Mouse (Mus musculus): ENCODE measurements at regions not wholly inside any gene's neighbourhood (a gene's known extent, or its start where the extent isn't known, plus 50 kb on each side); places are given as distances from the start of the nearest gene placed in this dataset.
A peak's percentile ranks its signal among the peaks of the same experiment; 100 is the strongest.

DNA sequence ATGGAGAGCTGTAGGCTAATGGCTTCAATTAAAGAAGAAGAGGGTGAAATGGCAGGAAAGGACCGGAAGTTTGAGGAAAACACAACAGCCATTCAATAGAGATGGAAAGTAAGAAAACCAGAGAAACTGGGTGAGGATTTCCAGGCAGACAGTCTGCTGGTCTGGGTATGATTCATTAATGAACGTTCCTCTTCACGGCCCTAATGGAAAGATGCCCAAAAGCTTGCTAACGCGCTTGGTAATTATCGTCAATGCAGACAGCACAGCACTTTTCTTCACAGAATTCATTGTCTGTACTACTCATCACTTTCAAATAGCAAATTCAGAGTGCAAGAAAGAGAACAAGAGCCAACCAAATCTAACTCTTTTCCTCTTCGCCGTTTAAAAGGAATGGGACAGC lies 60.3 kb downstream of the Ing2 start:
- Histone ChIP-seq H3K27ac (ENCODE audit: insufficient read depth, low read depth, low read length, poor library complexity, severe bottlenecking) (no peak overlapping the region), H3K9me3 (ENCODE audit: control insufficient read depth, insufficient read depth, low read depth, low read length) (no peaks in the 10 kb centered on the region), H3K9ac (ENCODE audit: insufficient read depth, low read depth, low read length, poor library complexity, severe bottlenecking) (no peak overlapping the region), H3K36me3 (ENCODE audit: control insufficient read depth, insufficient read depth, low read length, poor library complexity, severe bottlenecking) (no peaks in the 10 kb centered on the region), H3K4me1 (ENCODE audit: control insufficient read depth in 2 of 2, insufficient read depth in 2 of 2, low read length in 2 of 2, poor library complexity in 1 of 2) (no peaks in the 10 kb centered on the region), H3K4me3 (ENCODE audit: insufficient read depth in 1 of 2, low read depth in 1 of 2, low read length in 2 of 2, poor library complexity in 1 of 2, severe bottlenecking in 1 of 2) (no peak overlapping the region)
- DNase-seq (ENCODE audit: low read depth, low spot score) = no peak
- TF ChIP-seq MAFK (IDR thresholded peaks at IDR 0.05; ENCODE audit: insufficient read depth, low read depth, low read length) (no peak), HCFC1 (IDR thresholded peaks at IDR 0.05; ENCODE audit: borderline replicate concordance, insufficient read depth, low read length) (no peak)
- in situ Hi-C loops (cut with MboI; ENCODE audit: low sequenced_read_pairs in 2 of 2, unreplicated experiment in 2 of 2) = no loop called here

- H3K36me3 ChIP-seq (ENCODE audit: control insufficient read depth, insufficient read depth, low read length, poor library complexity, severe bottlenecking) = no peaks in the 10 kb centered on the region
- H3K4me3 ChIP-seq (ENCODE audit: insufficient read depth in 1 of 2, low read depth in 1 of 2, low read length in 2 of 2, poor library complexity in 1 of 2, severe bottlenecking in 1 of 2) = no peak overlapping the region
- no peak for TF ChIP-seq HCFC1 (IDR thresholded peaks at IDR 0.05; ENCODE audit: borderline replicate concordance, insufficient read depth, low read length)
- TF ChIP-seq ZNF384 (IDR thresholded peaks at IDR 0.05; ENCODE audit: low read depth, low read length) = peak; percentile 63; the same call in 1 of the 2 replicates
- in situ Hi-C loops (cut with MboI; ENCODE audit: low sequenced_read_pairs in 2 of 2, unreplicated experiment in 2 of 2) = no loop called here
- no peak overlapping the region for H3K27ac ChIP-seq (ENCODE audit: insufficient read depth, low read depth, low read length, poor library complexity, severe bottlenecking)
- H3K9ac ChIP-seq (ENCODE audit: insufficient read depth, low read depth, low read length, poor library complexity, severe bottlenecking) = no peak overlapping the region
- H3K9me3 ChIP-seq (ENCODE audit: control insufficient read depth, insufficient read depth, low read depth, low read length) = no peaks in the 10 kb centered on the region
- DNase-seq (ENCODE audit: low read depth, low spot score) = no peak
- no peaks in the 10 kb centered on the region for H3K4me1 ChIP-seq (ENCODE audit: control insufficient read depth in 2 of 2, insufficient read depth in 2 of 2, low read length in 2 of 2, poor library complexity in 1 of 2)
These were observed 63.5 kb downstream of the Ing2 start for GRCm38 (mm10) chr8:47611773-47612433.

DNA sequence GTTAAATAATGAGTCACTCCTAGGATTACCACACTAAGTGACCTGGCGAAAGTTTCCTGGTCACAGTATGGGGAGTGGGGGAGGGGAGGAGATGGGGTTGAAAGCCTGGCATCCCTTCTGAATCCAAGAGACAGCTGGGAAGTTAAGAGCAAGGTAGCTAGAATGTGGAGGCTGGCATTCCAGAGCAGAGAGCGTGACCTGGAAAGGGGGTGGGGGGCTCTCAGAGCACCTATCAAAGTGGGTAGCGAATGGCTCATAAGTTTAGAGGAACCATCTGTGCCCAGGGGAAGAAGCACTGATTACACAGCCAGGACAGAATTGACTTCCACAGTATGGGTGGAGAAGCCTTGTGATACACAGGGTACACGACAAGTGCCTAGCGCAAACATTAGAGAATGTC lies 65.4 kb downstream of the Ing2 start:
- in situ Hi-C loops (cut with MboI; ENCODE audit: low sequenced_read_pairs in 2 of 2, unreplicated experiment in 2 of 2) = no loop called here
- Histone ChIP-seq H3K36me3 (ENCODE audit: control insufficient read depth, insufficient read depth, low read length, poor library complexity, severe bottlenecking) (no peaks in the 10 kb centered on the region), H3K27ac (ENCODE audit: insufficient read depth, low read depth, low read length, poor library complexity, severe bottlenecking) (no peak overlapping the region), H3K4me3 (ENCODE audit: insufficient read depth in 1 of 2, low read depth in 1 of 2, low read length in 2 of 2, poor library complexity in 1 of 2, severe bottlenecking in 1 of 2) (no peak overlapping the region), H3K9me3 (ENCODE audit: control insufficient read depth, insufficient read depth, low read depth, low read length) (no peaks in the 10 kb centered on the region), H3K9ac (ENCODE audit: insufficient read depth, low read depth, low read length, poor library complexity, severe bottlenecking) (no peak overlapping the region), H3K4me1 (ENCODE audit: control insufficient read depth in 2 of 2, insufficient read depth in 2 of 2, low read length in 2 of 2, poor library complexity in 1 of 2) (no peaks in the 10 kb centered on the region)
- no peak for TF ChIP-seq MAFK (IDR thresholded peaks at IDR 0.05; ENCODE audit: insufficient read depth, low read depth, low read length)
- no peak for TF ChIP-seq ZC3H11A (IDR thresholded peaks at IDR 0.05; ENCODE audit: borderline replicate concordance, low read depth, low read length)
- no peak for TF ChIP-seq HCFC1 (IDR thresholded peaks at IDR 0.05; ENCODE audit: borderline replicate concordance, insufficient read depth, low read length)
- TF ChIP-seq ZNF384 (IDR thresholded peaks at IDR 0.05; ENCODE audit: low read depth, low read length) = no peak
- no peak for TF ChIP-seq CHD2 (IDR thresholded peaks at IDR 0.05; ENCODE audit: low read depth, low read length)
- no peak for DNase-seq (ENCODE audit: low read depth, low spot score)

DNA sequence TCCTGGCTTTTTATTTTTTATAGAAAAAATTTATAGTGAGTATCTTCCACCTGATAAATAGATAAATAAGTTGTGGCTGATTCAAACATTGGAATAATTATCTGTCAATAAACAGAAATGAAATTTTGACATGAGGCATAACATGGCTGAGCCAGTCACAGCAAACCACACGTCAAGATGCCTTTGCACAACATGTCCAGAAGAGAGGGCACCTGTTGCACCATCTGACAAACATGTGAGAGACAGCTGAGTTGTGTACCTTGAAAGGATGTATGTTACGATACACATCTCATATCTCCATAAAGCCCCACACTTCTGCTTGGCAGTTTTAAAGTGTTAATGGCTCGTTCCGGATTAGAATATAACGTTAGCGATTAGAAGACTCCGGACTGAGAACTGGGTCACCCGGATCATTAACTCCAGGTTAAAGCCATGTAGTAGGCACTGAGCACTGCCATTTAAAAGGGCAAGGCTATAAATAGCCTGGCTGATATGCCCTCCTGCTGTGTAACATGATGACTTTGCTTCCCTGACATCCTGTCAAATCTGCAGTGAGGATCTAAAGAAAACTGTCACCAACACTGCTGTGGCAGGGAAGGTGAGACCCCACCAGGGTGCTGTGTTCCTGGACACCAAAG lies 70.9 kb downstream of the Rwdd4a start:
- H3K9me3 ChIP-seq (ENCODE audit: control insufficient read depth, insufficient read depth, low read depth, low read length) = no peaks in the 10 kb centered on the region
- H3K4me3 ChIP-seq (ENCODE audit: insufficient read depth in 1 of 2, low read depth in 1 of 2, low read length in 2 of 2, poor library complexity in 1 of 2, severe bottlenecking in 1 of 2) = no peak overlapping the region
- H3K4me1 ChIP-seq (ENCODE audit: control insufficient read depth in 2 of 2, insufficient read depth in 2 of 2, low read length in 2 of 2, poor library complexity in 1 of 2) = no peaks in the 10 kb centered on the region
- DNase-seq (ENCODE audit: low read depth, low spot score) = no peak
- no peak for TF ChIP-seq ZNF384 (IDR thresholded peaks at IDR 0.05; ENCODE audit: low read depth, low read length)
- no peak for TF ChIP-seq CHD2 (IDR thresholded peaks at IDR 0.05; ENCODE audit: low read depth, low read length)
- TF ChIP-seq ZC3H11A (IDR thresholded peaks at IDR 0.05; ENCODE audit: borderline replicate concordance, low read depth, low read length) = no peak
- TF ChIP-seq MAFK (IDR thresholded peaks at IDR 0.05; ENCODE audit: insufficient read depth, low read depth, low read length) = no peak
- no peak for TF ChIP-seq HCFC1 (IDR thresholded peaks at IDR 0.05; ENCODE audit: borderline replicate concordance, insufficient read depth, low read length)
- no peaks in the 10 kb centered on the region for H3K36me3 ChIP-seq (ENCODE audit: control insufficient read depth, insufficient read depth, low read length, poor library complexity, severe bottlenecking)
- no peak overlapping the region for H3K27ac ChIP-seq (ENCODE audit: insufficient read depth, low read depth, low read length, poor library complexity, severe bottlenecking)
- no peak overlapping the region for H3K9ac ChIP-seq (ENCODE audit: insufficient read depth, low read depth, low read length, poor library complexity, severe bottlenecking)
- in situ Hi-C loops (cut with MboI; ENCODE audit: low sequenced_read_pairs in 2 of 2, unreplicated experiment in 2 of 2) = no loop called here

All from ES-E14 (cell line).